Mouse (Mus musculus): ENCODE results near the gene Ifnl2. TPM values are rescaled to one million over a fixed set of nuclear protein-coding genes. Genes with fewer than 3 reads are reported as not detected.
A peak's percentile ranks its signal among the peaks of the same experiment; 100 is the strongest.

Gene Ifnl2
- polyA plus RNA-seq, 1 experiment from 2014 or later = not detected

DNA sequence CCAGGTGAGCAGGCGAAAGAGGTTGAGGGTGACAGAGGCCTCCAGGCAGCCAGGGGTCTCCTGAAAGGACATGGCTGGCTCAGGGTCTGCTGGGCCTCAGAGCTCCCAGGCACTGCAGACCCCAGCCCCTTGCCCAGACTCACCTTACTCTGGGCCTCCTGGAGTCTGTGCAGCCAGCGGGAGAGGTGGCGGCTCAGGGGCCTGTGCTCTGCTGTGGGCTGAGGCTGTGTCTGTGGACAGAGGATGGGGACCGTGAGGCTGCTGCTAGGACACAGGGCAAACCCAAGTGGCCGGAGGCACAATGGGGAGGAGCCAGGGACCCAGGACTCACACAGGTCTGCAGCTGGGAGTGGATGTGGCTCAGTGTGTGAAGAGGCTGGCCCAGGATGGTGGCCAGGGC, 32.9 kb downstream of the Ifnl2 start:
- WGBS = 76% methylated on average over 5 of the region's 5 CpGs
- Histone ChIP-seq H3K4me2 (no peak overlapping the region), H3K36me3 (ENCODE audit: insufficient read depth) (no peaks in the 10 kb centered on the region), H3K27me3 (ENCODE audit: insufficient read depth, low read length) (no peaks in the 10 kb centered on the region), H3K9me3 (ENCODE audit: low read depth, low read length) (no peaks in the 10 kb centered on the region), H3K9ac (no peak overlapping the region), H3K4me3 (ENCODE audit: low read depth, low read length) (no peak overlapping the region), H3K27ac (ENCODE audit: low read depth) (no peak overlapping the region), H3K4me1 (ENCODE audit: insufficient read depth) (no peaks in the 10 kb centered on the region)
- DNase-seq (no peak), ATAC-seq (ENCODE audit: insufficient read depth) (no peak)
- no peak for TF ChIP-seq CTCF (IDR thresholded peaks at IDR 0.05; ENCODE audit: low read depth)

DNA sequence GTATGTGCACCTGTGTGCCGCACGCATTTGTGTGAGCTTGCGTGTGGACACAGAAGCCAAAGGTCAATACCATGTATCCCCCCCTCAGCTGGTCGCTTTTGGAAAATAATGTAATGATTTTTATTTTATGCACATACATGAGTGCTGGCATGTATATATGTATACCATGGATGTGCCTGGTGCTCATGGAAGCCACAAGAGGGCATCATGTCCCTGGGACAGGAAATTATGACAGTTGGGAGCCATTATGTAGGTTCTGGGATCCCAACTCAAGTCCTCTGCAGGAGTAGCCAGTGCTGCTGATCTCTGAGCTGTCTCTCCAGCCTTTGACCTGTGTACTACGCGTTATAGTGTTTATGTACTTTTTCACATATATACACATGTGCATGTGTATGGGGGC, 34.1 kb downstream of the Ifnl2 start:
- Histone ChIP-seq H3K36me3 (ENCODE audit: insufficient read depth) (no peaks in the 10 kb centered on the region), H3K9ac (no peak overlapping the region), H3K4me2 (no peak overlapping the region), H3K4me3 (ENCODE audit: low read depth, low read length) (no peak overlapping the region), H3K27me3 (ENCODE audit: insufficient read depth, low read length) (no peaks in the 10 kb centered on the region), H3K27ac (ENCODE audit: low read depth) (no peak overlapping the region), H3K4me1 (ENCODE audit: insufficient read depth) (no peaks in the 10 kb centered on the region), H3K9me3 (ENCODE audit: low read depth, low read length) (no peaks in the 10 kb centered on the region)
- peak; percentile 45 for TF ChIP-seq CTCF (IDR thresholded peaks at IDR 0.05; ENCODE audit: low read depth)
- DNase-seq (no peak), ATAC-seq (ENCODE audit: insufficient read depth) (no peak)
- 84% methylated on average over 6 of the region's 6 CpGs for WGBS

DNA sequence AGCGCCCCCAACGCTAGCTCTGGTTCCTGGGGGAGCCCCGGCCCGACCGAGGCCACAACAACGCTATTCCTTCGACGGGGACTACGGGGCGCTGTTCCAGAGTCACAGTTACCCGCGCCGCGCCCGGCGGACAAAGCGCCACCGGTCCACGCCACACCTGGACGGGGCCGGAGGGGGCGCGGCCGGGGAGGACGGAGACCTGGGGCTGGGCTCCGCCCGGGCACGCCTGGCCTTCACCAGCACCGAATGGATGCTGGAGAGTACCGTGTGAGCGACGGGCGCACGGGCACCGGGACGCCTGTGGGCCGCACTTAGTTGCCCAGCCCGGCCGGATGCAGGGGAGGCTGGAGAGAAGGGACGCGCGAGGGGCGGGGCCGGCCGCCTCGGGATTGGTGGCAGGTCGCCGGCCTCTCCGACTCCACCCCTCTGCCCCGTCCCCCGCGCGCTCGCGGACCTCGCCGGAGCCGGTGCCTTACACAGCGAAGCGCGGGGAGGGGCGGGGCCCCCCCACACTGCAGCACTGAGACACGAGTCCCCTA, 43.0 kb downstream of the Ifnl2 start:
- WGBS = 1% methylated on average over 63 of the region's 63 CpGs
- TF ChIP-seq CTCF (IDR thresholded peaks at IDR 0.05; ENCODE audit: low read depth) = peak; percentile 10; the same call in 1 of the 2 replicates

DNA sequence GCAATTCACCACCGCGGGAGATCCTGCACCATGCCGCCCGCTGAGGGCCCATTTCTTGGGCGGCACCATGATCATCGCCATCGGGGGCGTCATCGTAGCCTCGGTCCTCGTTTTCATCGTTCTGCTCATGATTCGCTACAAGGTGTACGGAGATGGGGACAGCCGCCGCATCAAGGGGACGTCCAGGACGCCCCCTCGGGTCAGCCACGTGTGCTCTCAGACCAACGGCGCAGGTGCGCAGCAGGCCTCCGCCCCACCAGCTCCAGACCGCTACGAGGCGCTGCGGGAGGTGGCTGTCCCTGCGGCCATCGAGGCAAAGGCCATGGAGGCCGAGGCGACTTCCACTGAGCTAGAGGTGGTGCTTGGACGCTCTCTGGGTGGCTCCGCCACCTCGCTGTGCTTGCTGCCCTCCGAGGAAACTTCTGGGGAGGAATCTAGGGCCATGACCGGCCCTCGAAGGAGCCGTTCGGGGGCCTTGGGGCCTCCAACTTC, 43.5 kb downstream of the Ifnl2 start:
- peak overlapping the region; percentile 88 for H3K4me2 ChIP-seq
- DNase-seq (no peak), ATAC-seq (ENCODE audit: insufficient read depth) (peak; percentile 17; the same call in 1 of the 2 replicates)
- H3K9me3 ChIP-seq (ENCODE audit: low read depth, low read length) = no peaks in the 10 kb centered on the region
- TF ChIP-seq CTCF (IDR thresholded peaks at IDR 0.05; ENCODE audit: low read depth) = no peak; the same call in 1 of the 2 replicates
- peaks cover 18% of the 10 kb centered on the region for H3K36me3 ChIP-seq (ENCODE audit: insufficient read depth)
- H3K27ac ChIP-seq (ENCODE audit: low read depth) = no peak overlapping the region
- peak overlapping the region; percentile 55 for H3K9ac ChIP-seq
- WGBS = 23% methylated on average over 40 of the region's 40 CpGs
- H3K4me3 ChIP-seq (ENCODE audit: low read depth, low read length) = peak overlapping the region; percentile 50
- no peaks in the 10 kb centered on the region for H3K4me1 ChIP-seq (ENCODE audit: insufficient read depth)
- H3K27me3 ChIP-seq (ENCODE audit: insufficient read depth, low read length) = peaks cover 7% of the 10 kb centered on the region; the same call in 1 of the 2 replicates

More for the DNA sequence above, 43.0 kb downstream of the Ifnl2 start:
- Histone ChIP-seq H3K36me3 (ENCODE audit: insufficient read depth) (peaks cover 13% of the 10 kb centered on the region), H3K9me3 (ENCODE audit: low read depth, low read length) (no peaks in the 10 kb centered on the region), H3K27me3 (ENCODE audit: insufficient read depth, low read length) (peaks cover 7% of the 10 kb centered on the region; the same call in 1 of the 2 replicates), H3K4me2 (peak overlapping the region; percentile 88), H3K9ac (peak overlapping the region; percentile 55), H3K4me1 (ENCODE audit: insufficient read depth) (no peaks in the 10 kb centered on the region), H3K4me3 (ENCODE audit: low read depth, low read length) (peak overlapping the region; percentile 50), H3K27ac (ENCODE audit: low read depth) (no peak overlapping the region)
- peak; percentile 77 for DNase-seq
- ATAC-seq (ENCODE audit: insufficient read depth) = peak; percentile 88

DNA sequence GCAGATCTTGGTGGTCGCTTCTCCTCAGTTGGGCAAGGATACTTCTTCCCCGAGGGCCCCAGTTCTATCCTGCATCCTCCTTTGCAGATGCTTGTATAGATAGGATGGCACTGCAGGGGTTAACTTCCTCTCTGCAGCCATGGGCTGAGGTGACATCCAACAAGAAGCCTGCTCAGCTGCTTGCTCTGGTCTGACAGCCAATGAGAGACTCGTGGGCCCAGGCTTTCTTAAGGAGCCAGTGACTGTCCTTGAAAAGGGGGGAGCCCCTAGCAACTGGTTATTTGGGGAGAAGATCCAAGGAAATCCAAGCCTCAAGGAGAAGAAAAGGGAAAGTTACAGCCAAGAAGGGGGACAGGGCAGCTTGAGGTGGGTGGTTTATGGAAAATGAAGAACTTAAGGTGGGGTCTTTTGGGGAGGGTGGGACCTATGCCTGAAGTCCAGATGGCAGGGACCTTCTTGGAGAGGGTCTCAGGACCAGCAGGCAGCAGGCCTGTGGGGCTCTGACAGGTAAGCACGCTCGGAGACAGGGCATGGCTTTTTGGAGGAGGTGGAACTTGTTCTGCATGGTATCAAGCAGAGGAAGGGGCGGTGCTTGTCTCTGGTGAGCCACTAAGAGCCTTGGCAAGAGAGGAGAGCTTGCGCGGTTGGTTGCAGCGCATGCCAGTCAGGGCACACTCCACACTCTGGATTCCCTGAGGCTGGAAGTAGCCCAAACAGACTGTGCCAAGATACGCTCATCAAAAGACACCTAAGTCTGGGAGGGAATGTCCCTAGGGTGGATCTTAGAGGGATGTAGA, 45.6 kb downstream of the Ifnl2 start:
- no peak for TF ChIP-seq CTCF (IDR thresholded peaks at IDR 0.05; ENCODE audit: low read depth)
- WGBS = 53% methylated on average over 10 of the region's 10 CpGs
- H3K4me2 ChIP-seq = peak overlapping the region; percentile 27; the same call in 1 of the 2 replicates

DNA sequence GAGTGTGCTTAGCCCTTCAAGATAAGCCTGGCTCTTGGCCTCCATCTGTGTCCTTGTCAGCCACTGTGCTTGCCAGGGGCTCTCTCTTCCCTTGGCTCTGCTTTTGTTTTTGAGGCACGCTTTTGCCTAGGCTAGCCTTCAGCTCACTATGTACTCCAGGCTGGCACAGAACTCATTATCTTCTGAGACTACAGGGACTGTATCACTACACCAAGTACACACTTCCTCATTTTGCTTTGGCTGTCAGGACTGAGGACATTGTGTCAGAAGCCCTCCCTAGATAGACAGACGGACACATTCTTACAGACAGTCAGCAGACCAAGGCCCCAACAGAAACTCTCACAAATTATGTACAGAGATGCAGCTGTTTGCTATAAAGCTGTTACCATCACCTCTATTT, 47.5 kb downstream of the Ifnl2 start:
- peaks cover 7% of the 10 kb centered on the region; the same call in 1 of the 2 replicates for H3K27me3 ChIP-seq (ENCODE audit: insufficient read depth, low read length)
- TF ChIP-seq CTCF (IDR thresholded peaks at IDR 0.05; ENCODE audit: low read depth) = no peak
- no peak overlapping the region for H3K9ac ChIP-seq
- DNase-seq (no peak), ATAC-seq (ENCODE audit: insufficient read depth) (no peak)
- peaks cover 54% of the 10 kb centered on the region for H3K36me3 ChIP-seq (ENCODE audit: insufficient read depth)
- H3K4me2 ChIP-seq = no peak overlapping the region
- no peaks in the 10 kb centered on the region for H3K9me3 ChIP-seq (ENCODE audit: low read depth, low read length)
- no peak overlapping the region for H3K27ac ChIP-seq (ENCODE audit: low read depth)
- WGBS = 94% methylated on average over 2 of the region's 2 CpGs
- H3K4me1 ChIP-seq (ENCODE audit: insufficient read depth) = no peaks in the 10 kb centered on the region
- H3K4me3 ChIP-seq (ENCODE audit: low read depth, low read length) = no peak overlapping the region

More for the DNA sequence above, 45.6 kb downstream of the Ifnl2 start:
- H3K9me3 ChIP-seq (ENCODE audit: low read depth, low read length) = no peaks in the 10 kb centered on the region
- peak; percentile 55; the same call in 1 of the 2 replicates for ATAC-seq (ENCODE audit: insufficient read depth)
- no peaks in the 10 kb centered on the region for H3K4me1 ChIP-seq (ENCODE audit: insufficient read depth)
- DNase-seq = peak; percentile 68
- no peak overlapping the region for H3K27ac ChIP-seq (ENCODE audit: low read depth)
- H3K4me3 ChIP-seq (ENCODE audit: low read depth, low read length) = no peak overlapping the region
- no peak overlapping the region for H3K9ac ChIP-seq
- peaks cover 35% of the 10 kb centered on the region for H3K36me3 ChIP-seq (ENCODE audit: insufficient read depth)
- H3K27me3 ChIP-seq (ENCODE audit: insufficient read depth, low read length) = peaks cover 7% of the 10 kb centered on the region; the same call in 1 of the 2 replicates

DNA sequence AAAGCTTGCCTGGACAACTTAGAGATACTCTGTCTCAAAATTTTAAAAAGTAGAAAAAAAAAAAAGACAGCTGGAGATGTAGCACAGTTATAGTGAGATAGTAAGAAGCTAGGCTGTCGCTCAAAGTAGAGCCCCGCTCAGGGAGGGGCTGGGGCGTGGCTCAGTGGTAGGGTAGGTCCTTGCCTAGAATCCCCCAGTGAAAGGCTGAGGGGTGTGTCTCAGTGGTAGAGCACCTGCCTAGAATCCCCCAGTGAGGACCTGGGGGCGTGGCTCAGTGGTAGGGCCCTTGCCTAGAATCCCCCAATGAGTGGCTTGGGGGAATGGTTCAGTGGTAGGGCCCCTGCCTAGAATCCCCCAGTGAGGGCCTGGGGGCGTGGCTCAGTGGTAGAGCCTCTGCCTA, 49.9 kb downstream of the Ifnl2 start:
- Histone ChIP-seq H3K4me3 (ENCODE audit: low read depth, low read length) (no peak overlapping the region), H3K27me3 (ENCODE audit: insufficient read depth, low read length) (no peaks in the 10 kb centered on the region), H3K9ac (no peak overlapping the region), H3K27ac (ENCODE audit: low read depth) (no peak overlapping the region), H3K36me3 (ENCODE audit: insufficient read depth) (peaks cover 58% of the 10 kb centered on the region), H3K4me1 (ENCODE audit: insufficient read depth) (no peaks in the 10 kb centered on the region), H3K4me2 (no peak overlapping the region), H3K9me3 (ENCODE audit: low read depth, low read length) (no peaks in the 10 kb centered on the region)
- no peak for DNase-seq
- ATAC-seq (ENCODE audit: insufficient read depth) = no peak
- WGBS = 90% methylated on average over 5 of the region's 5 CpGs
- TF ChIP-seq CTCF (IDR thresholded peaks at IDR 0.05; ENCODE audit: low read depth) = no peak

Other genes with a start within 250 kb of the Ifnl2 start
- gene Eid2, start 242.6 kb downstream of the Ifnl2 start, polyA plus RNA-seq (2014; fragmentation: Nextera tagmentation; extraction: Ambion mirVana) = 9.8 and 12.9 TPM in 2 replicates
- gene Eid2b, start 232.7 kb downstream of the Ifnl2 start, polyA plus RNA-seq (2014; fragmentation: Nextera tagmentation; extraction: Ambion mirVana) = 9.0 and 10.9 TPM in 2 replicates
- gene Selenov, start 219.3 kb downstream of the Ifnl2 start, polyA plus RNA-seq (2014; fragmentation: Nextera tagmentation; extraction: Ambion mirVana) = 0.15 TPM in 1 of 2 replicates, not detected in the other
- 0.43 and 0.66 TPM in 2 replicates for gene Dll3, start 208.2 kb downstream of the Ifnl2 start, polyA plus RNA-seq (2014; fragmentation: Nextera tagmentation; extraction: Ambion mirVana)
- 162 and 174 TPM in 2 replicates for gene Timm50, start 198.4 kb downstream of the Ifnl2 start, polyA plus RNA-seq (2014; fragmentation: Nextera tagmentation; extraction: Ambion mirVana)
- 73.5 and 77.5 TPM in 2 replicates for gene Supt5, start 171.7 kb downstream of the Ifnl2 start, polyA plus RNA-seq (2014; fragmentation: Nextera tagmentation; extraction: Ambion mirVana)
- gene Rps16, start 159.8 kb downstream of the Ifnl2 start, polyA plus RNA-seq (2014; fragmentation: Nextera tagmentation; extraction: Ambion mirVana) = 1,310 and 1,324 TPM in 2 replicates
- 74.1 and 75.1 TPM in 2 replicates for gene Plekhg2, start 137.9 kb downstream of the Ifnl2 start, polyA plus RNA-seq (2014; fragmentation: Nextera tagmentation; extraction: Ambion mirVana)
- 12.9 and 13.2 TPM in 2 replicates for gene Zfp36, start 130.2 kb downstream of the Ifnl2 start, polyA plus RNA-seq (2014; fragmentation: Nextera tagmentation; extraction: Ambion mirVana)
- 45.9 and 49.1 TPM in 2 replicates for gene Med29, start 117.7 kb downstream of the Ifnl2 start, polyA plus RNA-seq (2014; fragmentation: Nextera tagmentation; extraction: Ambion mirVana)
- 73.1 and 75.4 TPM in 2 replicates for gene Paf1, start 117.5 kb downstream of the Ifnl2 start, polyA plus RNA-seq (2014; fragmentation: Nextera tagmentation; extraction: Ambion mirVana)
- gene Gmfg, start 73.0 kb downstream of the Ifnl2 start, polyA plus RNA-seq (2014; fragmentation: Nextera tagmentation; extraction: Ambion mirVana) = 30.5 and 37.0 TPM in 2 replicates
- 4.4 and 6.6 TPM in 2 replicates for gene Lrfn1, start 58.5 kb downstream of the Ifnl2 start, polyA plus RNA-seq (2014; fragmentation: Nextera tagmentation; extraction: Ambion mirVana)
- gene Ifnl3, start 12.4 kb upstream of the Ifnl2 start, polyA plus RNA-seq (2014; fragmentation: Nextera tagmentation; extraction: Ambion mirVana) = not detected in 2 replicates
- not detected in 2 replicates for gene Sycn, start 30.4 kb upstream of the Ifnl2 start, polyA plus RNA-seq (2014; fragmentation: Nextera tagmentation; extraction: Ambion mirVana)
- gene Nccrp1, start 36.8 kb upstream of the Ifnl2 start, polyA plus RNA-seq (2014; fragmentation: Nextera tagmentation; extraction: Ambion mirVana) = not detected in 2 replicates
- 27.9 and 34.0 TPM in 2 replicates for gene Samd4b, start 87.7 kb upstream of the Ifnl2 start, polyA plus RNA-seq (2014; fragmentation: Nextera tagmentation; extraction: Ambion mirVana)
- gene Pak4, start 87.7 kb upstream of the Ifnl2 start, polyA plus RNA-seq (2014; fragmentation: Nextera tagmentation; extraction: Ambion mirVana) = 46.2 and 52.5 TPM in 2 replicates
- not detected in 2 replicates for gene Acp7, start 120.9 kb upstream of the Ifnl2 start, polyA plus RNA-seq (2014; fragmentation: Nextera tagmentation; extraction: Ambion mirVana)
- gene Fbxo27, start 182.4 kb upstream of the Ifnl2 start, polyA plus RNA-seq (2014; fragmentation: Nextera tagmentation; extraction: Ambion mirVana) = 6.8 and 6.9 TPM in 2 replicates
- gene Fbxo17, start 206.3 kb upstream of the Ifnl2 start, polyA plus RNA-seq (2014; fragmentation: Nextera tagmentation; extraction: Ambion mirVana) = 13.6 and 15.8 TPM in 2 replicates
- gene Mrps12, start 231.4 kb upstream of the Ifnl2 start, polyA plus RNA-seq (2014; fragmentation: Nextera tagmentation; extraction: Ambion mirVana) = 131 and 132 TPM in 2 replicates
- 27.9 and 31.4 TPM in 2 replicates for gene Sars2, start 231.5 kb upstream of the Ifnl2 start, polyA plus RNA-seq (2014; fragmentation: Nextera tagmentation; extraction: Ambion mirVana)
- gene Ccer2, start 245.7 kb upstream of the Ifnl2 start, polyA plus RNA-seq (2014; fragmentation: Nextera tagmentation; extraction: Ambion mirVana) = not detected in 2 replicates

Data from lung, embryonic 14.5 days (tissue).